Mouse (Mus musculus): ENCODE measurements around the gene Gm21887. TPM values are rescaled to one million over a fixed set of nuclear protein-coding genes. Genes with fewer than 3 reads are reported as not detected.
"Not testable (repeated sequence)": the region's sequence is repeated elsewhere in the genome, so short reads cannot be mapped to it uniquely, and the experiment has no call there.

The Gm21887 gene
- polyA plus RNA-seq, 1 experiment from 2014 or later, result 77.4 TPM

DNA sequence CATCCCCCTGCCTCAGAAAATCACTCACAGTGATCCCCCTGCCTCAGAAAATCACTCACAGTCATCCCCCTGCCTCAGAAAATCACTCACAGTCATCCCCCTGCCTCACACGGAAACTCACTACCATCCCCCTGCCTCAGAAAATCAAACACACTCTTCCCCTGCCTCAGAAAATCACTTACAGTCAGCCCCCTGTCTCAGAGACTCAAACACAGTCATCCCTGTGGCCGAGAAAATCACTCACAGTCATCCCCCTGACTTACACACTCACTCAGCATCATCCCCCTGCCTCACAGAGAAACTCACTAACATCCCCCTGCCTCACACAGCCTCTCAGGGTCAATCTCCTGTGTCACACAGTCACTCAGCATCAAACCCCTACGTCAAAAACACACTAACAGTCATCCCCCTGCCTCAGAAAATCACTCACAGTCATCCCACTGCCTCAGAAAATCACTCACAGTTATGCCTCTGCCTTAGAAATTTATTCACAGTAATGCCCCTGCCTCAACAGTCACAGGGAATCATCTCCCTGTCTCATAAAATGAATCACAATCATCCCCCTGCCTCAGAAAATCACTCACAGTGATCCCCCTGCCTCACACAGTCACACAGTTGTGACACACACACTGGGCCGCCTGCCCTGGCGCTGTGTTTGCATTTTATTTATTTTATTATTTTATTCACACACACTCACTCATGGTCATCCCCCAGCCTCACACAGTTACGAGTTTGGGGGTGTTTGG is 8.6 kb upstream of the Gm21887 start:
- H3K4me1 ChIP-seq (ENCODE audit: control insufficient read depth, insufficient read depth, low read length); ATAC-seq; H3K27ac ChIP-seq (ENCODE audit: low read depth, low read length); H3K27me3 ChIP-seq (replicated peaks; ENCODE audit: control insufficient read depth, insufficient read depth, low read length); H3K4me2 ChIP-seq (ENCODE audit: low read length); H3K36me3 ChIP-seq (ENCODE audit: control insufficient read depth, insufficient read depth, low read length); H3K4me3 ChIP-seq (ENCODE audit: low read depth, low read length); DNase-seq (ENCODE audit: low spot score); H3K9ac ChIP-seq (ENCODE audit: low read length): not testable (repeated sequence)
- 32% methylated on average over 6 of the region's 6 CpGs for WGBS
- peaks cover 31% of the 10 kb centered on the region for H3K9me3 ChIP-seq (replicated peaks; ENCODE audit: control insufficient read depth, low read length)

DNA sequence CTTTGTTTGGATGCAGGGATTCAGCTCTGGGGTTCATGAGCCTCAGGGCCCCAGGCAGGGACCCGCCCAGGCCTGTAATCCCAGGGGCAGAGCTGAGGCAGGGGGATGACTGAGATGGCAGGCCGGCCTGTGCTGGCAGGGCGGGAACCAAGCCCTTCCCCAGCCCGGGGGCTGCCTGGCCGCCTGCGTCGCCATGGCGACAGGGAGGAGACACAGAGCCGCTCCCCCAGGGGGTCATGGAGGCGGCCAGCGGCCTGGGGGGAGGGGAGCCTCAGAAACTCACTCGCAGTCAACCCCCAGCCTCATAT is 8.1 kb upstream of the Gm21887 start:
- H3K4me2 ChIP-seq (ENCODE audit: low read length); H3K36me3 ChIP-seq (ENCODE audit: control insufficient read depth, insufficient read depth, low read length); H3K4me3 ChIP-seq (ENCODE audit: low read depth, low read length); DNase-seq (ENCODE audit: low spot score); H3K9ac ChIP-seq (ENCODE audit: low read length); ATAC-seq; H3K4me1 ChIP-seq (ENCODE audit: control insufficient read depth, insufficient read depth, low read length); H3K27ac ChIP-seq (ENCODE audit: low read depth, low read length); H3K27me3 ChIP-seq (replicated peaks; ENCODE audit: control insufficient read depth, insufficient read depth, low read length): not testable (repeated sequence)
- 43% methylated on average over 9 of the region's 12 CpGs for WGBS
- peaks cover 29% of the 10 kb centered on the region for H3K9me3 ChIP-seq (replicated peaks; ENCODE audit: control insufficient read depth, low read length)

DNA sequence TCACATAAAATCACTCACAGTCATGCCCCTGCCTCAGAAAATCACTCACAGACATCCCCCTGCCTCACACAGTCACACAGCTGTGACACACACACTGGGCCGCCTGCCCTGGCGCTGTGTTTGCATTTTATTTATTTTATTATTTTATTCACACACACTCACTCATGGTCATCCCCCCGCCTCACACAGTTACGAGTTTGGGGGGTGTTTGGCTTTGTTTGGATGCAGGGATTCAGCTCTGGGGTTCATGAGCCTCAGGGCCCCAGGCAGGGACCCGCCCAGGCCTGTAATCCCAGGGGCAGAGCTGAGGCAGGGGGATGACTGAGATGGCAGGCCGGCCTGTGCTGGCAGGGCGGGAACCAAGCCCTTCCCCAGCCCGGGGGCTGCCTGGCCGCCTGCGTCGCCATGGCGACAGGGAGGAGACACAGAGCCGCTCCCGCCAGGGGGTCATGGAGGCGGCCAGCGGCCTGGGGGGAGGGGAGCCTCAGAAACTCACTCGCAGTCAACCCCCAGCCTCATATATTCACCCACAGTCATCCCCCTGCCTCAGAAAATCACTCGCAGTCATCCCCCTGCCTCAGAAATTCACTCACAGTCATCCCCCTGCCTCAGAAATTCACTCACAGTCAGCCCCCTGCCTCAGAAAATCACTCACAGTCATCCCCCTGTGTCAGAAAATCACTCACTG is 6.8 kb upstream of the Gm21887 start:
- H3K9me3 ChIP-seq (replicated peaks; ENCODE audit: control insufficient read depth, low read length), result peaks cover 25% of the 10 kb centered on the region
- not testable (repeated sequence) for H3K4me2 ChIP-seq (ENCODE audit: low read length); H3K4me3 ChIP-seq (ENCODE audit: low read depth, low read length); H3K9ac ChIP-seq (ENCODE audit: low read length); H3K36me3 ChIP-seq (ENCODE audit: control insufficient read depth, insufficient read depth, low read length); H3K27ac ChIP-seq (ENCODE audit: low read depth, low read length); H3K4me1 ChIP-seq (ENCODE audit: control insufficient read depth, insufficient read depth, low read length); H3K27me3 ChIP-seq (replicated peaks; ENCODE audit: control insufficient read depth, insufficient read depth, low read length); ATAC-seq; DNase-seq (ENCODE audit: low spot score)
- WGBS, result 28% methylated on average over 11 of the region's 18 CpGs

DNA sequence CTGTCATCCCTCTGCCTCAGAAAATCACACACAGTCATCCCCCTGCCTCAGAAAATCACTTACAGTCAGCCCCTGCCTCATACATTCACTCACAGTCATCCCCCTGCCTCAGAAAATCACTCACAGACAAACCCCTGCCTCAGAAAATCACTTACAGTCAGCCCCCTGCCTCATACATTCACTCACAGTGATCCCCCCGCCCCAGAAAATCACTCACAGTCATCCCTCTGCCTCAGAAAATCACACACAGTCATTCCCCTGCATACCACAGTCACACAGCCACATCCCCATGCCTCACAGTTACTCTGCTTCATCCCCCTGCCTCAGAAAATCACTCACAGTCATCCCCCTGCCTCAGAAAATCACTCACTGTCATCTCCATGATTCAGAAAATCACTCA is 5.9 kb upstream of the Gm21887 start:
- not testable (repeated sequence) for H3K27ac ChIP-seq (ENCODE audit: low read depth, low read length); ATAC-seq; DNase-seq (ENCODE audit: low spot score); H3K4me3 ChIP-seq (ENCODE audit: low read depth, low read length); H3K9ac ChIP-seq (ENCODE audit: low read length); H3K4me2 ChIP-seq (ENCODE audit: low read length); H3K36me3 ChIP-seq (ENCODE audit: control insufficient read depth, insufficient read depth, low read length); H3K4me1 ChIP-seq (ENCODE audit: control insufficient read depth, insufficient read depth, low read length); H3K27me3 ChIP-seq (replicated peaks; ENCODE audit: control insufficient read depth, insufficient read depth, low read length)
- WGBS, result 35% methylated on average over 1 of the region's 1 CpGs
- peaks cover 26% of the 10 kb centered on the region for H3K9me3 ChIP-seq (replicated peaks; ENCODE audit: control insufficient read depth, low read length)

DNA sequence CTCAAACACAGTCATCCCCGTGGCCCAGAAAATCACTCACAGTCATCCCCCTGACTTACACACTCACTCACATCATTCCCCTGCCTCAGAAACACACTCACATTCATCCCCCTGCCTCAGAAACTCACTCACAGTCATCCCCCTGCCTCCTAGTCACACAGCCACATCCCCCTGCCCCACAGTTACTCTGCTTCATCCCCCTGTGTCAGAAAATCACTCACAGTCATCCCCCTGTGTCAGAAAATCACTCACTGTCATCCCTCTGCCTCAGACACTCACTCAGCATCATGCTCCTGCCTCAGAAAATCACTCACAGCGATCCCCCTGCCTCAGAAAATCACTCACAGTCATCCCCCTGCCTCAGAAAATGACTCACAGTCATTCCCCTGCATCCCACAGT is 5.2 kb upstream of the Gm21887 start:
- 44% methylated on average over 2 of the region's 2 CpGs for WGBS
- DNase-seq (ENCODE audit: low spot score); H3K27me3 ChIP-seq (replicated peaks; ENCODE audit: control insufficient read depth, insufficient read depth, low read length); H3K4me3 ChIP-seq (ENCODE audit: low read depth, low read length); H3K9ac ChIP-seq (ENCODE audit: low read length); H3K4me2 ChIP-seq (ENCODE audit: low read length); H3K36me3 ChIP-seq (ENCODE audit: control insufficient read depth, insufficient read depth, low read length); ATAC-seq; H3K27ac ChIP-seq (ENCODE audit: low read depth, low read length); H3K4me1 ChIP-seq (ENCODE audit: control insufficient read depth, insufficient read depth, low read length): not testable (repeated sequence)
- H3K9me3 ChIP-seq (replicated peaks; ENCODE audit: control insufficient read depth, low read length), result peaks cover 28% of the 10 kb centered on the region

DNA sequence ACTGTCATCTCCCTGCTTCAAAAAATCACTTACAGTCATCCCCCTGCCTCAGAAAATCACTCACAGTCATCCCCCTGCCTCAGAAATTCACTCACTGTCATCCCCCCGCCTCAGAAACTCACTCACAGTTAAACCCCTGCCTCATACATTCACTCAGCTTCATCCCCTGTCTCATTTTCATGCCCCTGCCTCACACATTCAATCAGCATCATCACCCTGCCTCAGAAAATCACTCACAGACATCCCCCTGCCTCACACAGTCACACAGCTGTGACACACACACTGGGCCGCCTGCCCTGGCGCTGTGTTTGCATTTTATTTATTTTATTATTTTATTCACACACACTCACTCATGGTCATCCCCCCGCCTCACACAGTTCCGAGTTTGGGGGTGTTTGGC is 4.7 kb upstream of the Gm21887 start:
- not testable (repeated sequence) for H3K4me2 ChIP-seq (ENCODE audit: low read length); H3K9ac ChIP-seq (ENCODE audit: low read length); H3K27ac ChIP-seq (ENCODE audit: low read depth, low read length); H3K36me3 ChIP-seq (ENCODE audit: control insufficient read depth, insufficient read depth, low read length); ATAC-seq; H3K27me3 ChIP-seq (replicated peaks; ENCODE audit: control insufficient read depth, insufficient read depth, low read length); DNase-seq (ENCODE audit: low spot score); H3K4me1 ChIP-seq (ENCODE audit: control insufficient read depth, insufficient read depth, low read length); H3K4me3 ChIP-seq (ENCODE audit: low read depth, low read length)
- 25% methylated on average over 5 of the region's 5 CpGs for WGBS
- H3K9me3 ChIP-seq (replicated peaks; ENCODE audit: control insufficient read depth, low read length), result peaks cover 29% of the 10 kb centered on the region

DNA sequence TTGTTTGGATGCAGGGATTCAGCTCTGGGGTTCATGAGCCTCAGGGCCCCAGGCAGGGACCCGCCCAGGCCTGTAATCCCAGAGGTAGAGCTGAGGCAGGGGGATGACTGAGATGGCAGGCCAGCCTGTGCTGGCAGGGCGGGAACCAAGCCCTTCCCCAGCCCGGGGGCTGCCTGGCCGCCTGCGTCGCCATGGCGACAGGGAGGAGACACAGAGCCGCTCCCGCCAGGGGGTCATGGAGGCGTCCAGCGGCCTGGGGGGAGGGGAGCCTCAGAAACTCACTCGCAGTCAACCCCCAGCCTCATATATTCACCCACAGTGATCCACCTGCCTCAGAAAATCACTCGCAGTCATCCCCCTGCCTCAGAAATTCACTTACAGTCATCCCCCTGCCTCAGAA is 4.3 kb upstream of the Gm21887 start:
- WGBS, result 30% methylated on average over 13 of the region's 13 CpGs
- H3K9me3 ChIP-seq (replicated peaks; ENCODE audit: control insufficient read depth, low read length), result peaks cover 26% of the 10 kb centered on the region
- H3K36me3 ChIP-seq (ENCODE audit: control insufficient read depth, insufficient read depth, low read length); H3K27me3 ChIP-seq (replicated peaks; ENCODE audit: control insufficient read depth, insufficient read depth, low read length); H3K27ac ChIP-seq (ENCODE audit: low read depth, low read length); DNase-seq (ENCODE audit: low spot score); H3K4me2 ChIP-seq (ENCODE audit: low read length); H3K4me3 ChIP-seq (ENCODE audit: low read depth, low read length); H3K9ac ChIP-seq (ENCODE audit: low read length); ATAC-seq; H3K4me1 ChIP-seq (ENCODE audit: control insufficient read depth, insufficient read depth, low read length): not testable (repeated sequence)

DNA sequence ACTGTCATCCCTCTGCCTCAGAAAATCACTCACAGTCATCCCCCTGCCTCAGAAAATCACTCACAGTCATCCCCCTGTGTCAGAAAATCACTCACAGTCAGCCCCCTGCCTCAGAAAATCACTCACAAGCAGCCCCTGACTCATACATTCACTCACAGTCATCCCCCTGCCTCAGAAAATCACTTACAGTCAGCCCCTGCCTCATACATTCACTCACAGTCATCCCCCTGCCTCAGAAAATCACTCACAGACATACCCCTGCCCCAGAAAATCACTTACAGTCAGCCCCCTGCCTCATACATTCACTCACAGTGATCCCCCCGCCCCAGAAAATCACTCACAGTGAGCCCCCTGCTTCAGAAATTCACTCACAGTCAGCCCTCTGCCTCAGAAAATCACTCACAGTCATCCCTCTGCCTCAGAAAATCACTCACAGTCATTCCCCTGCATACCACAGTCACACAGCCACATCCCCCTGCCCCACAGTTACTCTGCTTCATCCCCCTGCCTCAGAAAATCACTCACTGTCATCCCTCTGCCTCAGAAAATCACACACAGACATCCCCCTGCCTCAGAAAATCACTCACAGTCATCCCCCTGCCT is 3.7 kb upstream of the Gm21887 start:
- not testable (repeated sequence) for H3K27ac ChIP-seq (ENCODE audit: low read depth, low read length); ATAC-seq; H3K9ac ChIP-seq (ENCODE audit: low read length); H3K4me2 ChIP-seq (ENCODE audit: low read length); H3K4me1 ChIP-seq (ENCODE audit: control insufficient read depth, insufficient read depth, low read length); H3K27me3 ChIP-seq (replicated peaks; ENCODE audit: control insufficient read depth, insufficient read depth, low read length); H3K4me3 ChIP-seq (ENCODE audit: low read depth, low read length); DNase-seq (ENCODE audit: low spot score); H3K36me3 ChIP-seq (ENCODE audit: control insufficient read depth, insufficient read depth, low read length)
- peaks cover 26% of the 10 kb centered on the region for H3K9me3 ChIP-seq (replicated peaks; ENCODE audit: control insufficient read depth, low read length)
- WGBS, result 37% methylated on average over 1 of the region's 1 CpGs

DNA sequence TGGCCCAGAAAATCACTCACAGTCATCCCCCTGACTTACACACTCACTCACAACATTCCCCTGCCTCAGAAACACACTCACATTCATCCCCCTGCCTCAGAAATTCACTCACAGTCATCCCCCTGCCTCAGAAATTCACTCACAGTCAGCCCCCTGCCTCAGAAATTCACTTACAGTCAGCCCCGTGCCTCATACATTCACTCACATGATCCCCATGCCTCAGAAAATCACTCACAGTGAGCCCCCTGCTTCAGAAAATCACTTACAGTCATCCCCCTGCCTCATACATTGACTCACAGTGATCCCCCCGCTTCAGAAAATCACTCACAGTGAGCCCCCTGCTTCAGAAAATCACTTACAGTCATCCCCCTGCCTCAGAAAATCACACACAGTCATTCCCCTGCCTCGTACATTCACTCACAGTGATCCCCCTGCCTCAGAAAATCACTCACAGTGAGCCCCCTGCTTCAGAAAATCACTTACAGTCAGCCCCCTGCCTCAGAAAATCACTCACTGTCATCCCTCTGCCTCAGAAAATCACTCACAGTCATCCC is 2.7 kb upstream of the Gm21887 start:
- Histone ChIP-seq H3K9me3 (replicated peaks; ENCODE audit: control insufficient read depth, low read length) (peaks cover 32% of the 10 kb centered on the region), H3K36me3 (ENCODE audit: control insufficient read depth, insufficient read depth, low read length) (peaks cover 12% of the 10 kb centered on the region)
- H3K4me2 ChIP-seq (ENCODE audit: low read length); DNase-seq (ENCODE audit: low spot score); H3K27me3 ChIP-seq (replicated peaks; ENCODE audit: control insufficient read depth, insufficient read depth, low read length); ATAC-seq; H3K4me1 ChIP-seq (ENCODE audit: control insufficient read depth, insufficient read depth, low read length); H3K4me3 ChIP-seq (ENCODE audit: low read depth, low read length); H3K27ac ChIP-seq (ENCODE audit: low read depth, low read length); H3K9ac ChIP-seq (ENCODE audit: low read length): not testable (repeated sequence)
- WGBS, result 55% methylated on average over 3 of the region's 3 CpGs
